Mouse (Mus musculus) erythroblast, embryonic 14.5 days (primary cell): ENCODE measurements at regions not wholly inside any gene's neighbourhood (a gene's known extent, or its start where the extent isn't known, plus 50 kb on each side); places are given as distances from the start of the nearest gene placed in this dataset.

ENCODE experiments used
- H3K27me3 ChIP-seq: 2 replicates; pipeline ENCODE4 v1.6.1; 2012; ENCODE audit warnings: inconsistent platforms; ENCODE audit not compliant: control insufficient read depth
- H3K36me3 ChIP-seq: 2 replicates; pipeline ENCODE4 v1.6.1; 2012; ENCODE audit warnings: mild to moderate bottlenecking, inconsistent platforms; ENCODE audit not compliant: control insufficient read depth
- H3K4me1 ChIP-seq: 2 replicates; pipeline ENCODE4 v1.6.1; 2012; ENCODE audit warnings: inconsistent platforms; ENCODE audit not compliant: control insufficient read depth
- H3K4me3 ChIP-seq: replicated peaks from 2 replicates; pipeline ENCODE3; 2012; ENCODE audit warnings: moderate library complexity, mild to moderate bottlenecking, inconsistent platforms
- H3K9me3 ChIP-seq: 2 replicates; pipeline ENCODE4 v1.6.1; 2012; ENCODE audit warnings: low read length, inconsistent platforms, mixed read lengths; ENCODE audit not compliant: control insufficient read depth
- GATA1 ChIP-seq: IDR thresholded peaks from 2 replicates; pipeline ENCODE4 v1.6.1; 2012; ENCODE audit warnings: low read length, inconsistent platforms, mixed read lengths
- TAL1 ChIP-seq: IDR thresholded peaks from 3 replicates; pipeline ENCODE4 v1.6.1; 2012; ENCODE audit warnings: low read length, inconsistent platforms, mixed read lengths

DNA sequence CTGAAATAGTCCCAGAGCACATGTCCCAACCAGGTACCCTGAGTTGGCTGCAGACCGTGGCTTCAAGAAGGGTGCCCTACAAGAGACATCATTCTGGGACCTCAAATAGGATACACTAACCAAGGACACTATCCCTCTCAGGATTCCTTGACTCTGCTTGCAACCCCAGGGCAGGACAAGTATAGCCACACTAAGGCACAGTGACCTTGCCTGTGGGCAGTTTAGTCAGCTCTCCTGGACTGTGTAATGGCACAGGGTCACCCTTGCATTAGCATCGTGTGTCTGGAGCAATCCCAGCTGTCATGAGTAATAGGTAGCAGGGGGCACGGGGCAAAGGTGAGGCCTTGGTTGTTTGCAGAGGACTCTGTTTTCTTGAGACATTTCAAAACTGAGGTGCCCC, 260.9 kb upstream of the Cdh4 start:
- Histone ChIP-seq H3K4me1 (no peaks in the 10 kb centered on the region), H3K9me3 (peaks cover 42% of the 10 kb centered on the region), H3K27me3 (peaks cover 3% of the 10 kb centered on the region; the same call in 1 of the 2 replicates), H3K4me3 (no peak overlapping the region), H3K36me3 (no peaks in the 10 kb centered on the region)
- no peak for TF ChIP-seq TAL1
- no peak for TF ChIP-seq GATA1

DNA sequence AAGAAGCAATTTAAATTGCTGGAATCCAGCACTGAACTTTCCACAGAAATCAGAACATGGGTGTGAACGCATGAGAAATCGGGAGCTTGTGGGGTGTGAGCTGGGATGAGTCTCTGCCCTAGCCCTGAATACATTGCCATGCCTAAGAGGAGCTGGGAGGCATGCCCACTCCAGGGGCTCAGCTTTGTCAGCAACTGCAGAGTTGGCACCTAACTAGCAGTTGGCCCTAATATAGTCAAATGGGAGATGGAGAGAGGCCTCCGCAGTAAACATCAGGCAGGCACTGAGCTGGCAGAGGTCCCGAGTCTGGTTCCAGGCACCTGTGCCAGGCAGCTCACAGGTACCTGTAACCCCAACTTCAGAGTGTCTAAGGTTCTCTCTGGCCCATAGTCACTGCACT, 260.1 kb upstream of the Cdh4 start:
- Histone ChIP-seq H3K4me3 (no peak overlapping the region), H3K4me1 (no peaks in the 10 kb centered on the region), H3K27me3 (no peaks in the 10 kb centered on the region; the same call in 1 of the 2 replicates), H3K9me3 (peaks cover 39% of the 10 kb centered on the region), H3K36me3 (no peaks in the 10 kb centered on the region)
- TF ChIP-seq TAL1 (no peak), GATA1 (no peak)

DNA sequence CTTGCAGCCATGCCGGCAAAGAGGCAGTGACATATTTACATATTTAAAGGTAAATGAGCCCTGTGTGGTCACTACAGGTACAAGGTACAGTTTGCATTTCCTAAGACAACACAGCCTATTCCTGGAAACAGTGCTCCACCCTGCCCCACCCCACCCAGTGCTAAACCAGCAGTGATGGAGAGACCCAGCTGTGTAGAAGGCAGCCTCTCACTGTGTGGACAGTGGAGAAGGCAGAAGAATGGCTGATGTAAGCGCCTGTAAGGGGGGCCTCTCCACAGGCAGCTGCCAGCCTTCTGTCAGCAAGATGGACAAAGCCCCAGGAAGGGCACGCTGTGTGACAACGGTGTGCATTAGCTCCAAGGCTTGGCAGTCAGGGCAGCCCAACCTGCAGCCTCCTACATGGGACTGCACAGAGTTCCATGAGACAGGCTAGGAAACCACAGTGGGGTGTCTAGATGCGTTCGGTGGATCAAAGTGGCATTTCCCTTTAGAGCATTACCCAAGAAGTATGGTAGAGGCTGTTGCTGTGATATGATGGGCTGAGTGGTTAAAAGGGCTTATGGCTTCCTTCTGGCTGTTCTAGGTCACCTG, 249.2 kb upstream of the Cdh4 start:
- Histone ChIP-seq H3K4me3 (no peak overlapping the region), H3K4me1 (no peaks in the 10 kb centered on the region), H3K36me3 (no peaks in the 10 kb centered on the region), H3K9me3 (peaks cover 16% of the 10 kb centered on the region), H3K27me3 (no peaks in the 10 kb centered on the region)
- TF ChIP-seq TAL1 (no peak), GATA1 (no peak)

GRCm38 (mm10) chr2:179193507-179194160, 248.6 kb upstream of the Cdh4 start:
- H3K9me3 ChIP-seq = peaks cover 17% of the 10 kb centered on the region
- H3K27me3 ChIP-seq = no peaks in the 10 kb centered on the region
- H3K4me1 ChIP-seq = no peaks in the 10 kb centered on the region
- no peak for TF ChIP-seq TAL1
- no peaks in the 10 kb centered on the region for H3K36me3 ChIP-seq
- H3K4me3 ChIP-seq = no peak overlapping the region

DNA sequence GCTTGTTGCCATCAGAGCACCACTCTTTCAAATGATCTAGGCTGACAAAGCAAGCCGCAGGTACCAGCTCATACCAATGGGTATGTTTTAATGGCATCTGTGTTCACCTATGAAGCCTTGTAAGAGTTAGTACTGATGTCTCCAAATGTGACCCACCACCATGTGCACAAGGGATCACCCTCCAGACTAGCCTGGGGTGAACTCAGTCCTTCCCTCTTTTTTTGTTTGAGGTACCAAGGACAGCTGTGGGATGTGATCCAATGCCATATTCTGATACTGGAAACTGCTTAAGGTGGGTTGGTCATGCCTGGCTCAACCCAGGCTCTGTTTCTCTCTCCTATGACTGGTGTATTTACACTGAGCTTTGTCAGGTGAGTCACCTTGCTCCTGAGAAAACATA, 244.8 kb upstream of the Cdh4 start:
- Histone ChIP-seq H3K9me3 (peaks cover 32% of the 10 kb centered on the region), H3K4me3 (no peak overlapping the region), H3K27me3 (no peaks in the 10 kb centered on the region), H3K4me1 (no peaks in the 10 kb centered on the region), H3K36me3 (no peaks in the 10 kb centered on the region)
- TF ChIP-seq TAL1 = no peak
- TF ChIP-seq GATA1 = no peak

DNA sequence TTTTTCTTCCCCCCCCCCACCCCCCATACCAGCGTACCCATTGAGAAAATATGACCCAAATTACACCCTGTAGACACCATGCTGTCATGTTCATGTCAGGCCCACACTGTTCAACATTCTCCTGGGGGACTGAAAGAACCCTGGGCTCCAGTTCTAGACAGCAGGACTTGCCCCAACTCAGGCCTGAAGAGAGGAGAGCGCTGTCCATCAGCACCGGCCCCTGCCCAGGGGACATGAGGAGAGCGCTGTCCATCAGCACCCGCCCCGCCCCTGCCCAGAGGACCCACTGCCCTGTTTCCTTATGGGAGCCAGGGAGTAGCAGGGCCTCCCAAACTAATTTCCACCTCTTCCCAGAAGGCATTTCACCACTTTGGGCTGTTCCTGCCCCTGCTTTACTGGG, 241.7 kb upstream of the Cdh4 start:
- H3K9me3 ChIP-seq = peaks cover 39% of the 10 kb centered on the region
- H3K36me3 ChIP-seq = no peaks in the 10 kb centered on the region
- no peaks in the 10 kb centered on the region for H3K4me1 ChIP-seq
- TF ChIP-seq TAL1 (no peak), GATA1 (no peak)
- H3K4me3 ChIP-seq = no peak overlapping the region
- H3K27me3 ChIP-seq = no peaks in the 10 kb centered on the region

DNA sequence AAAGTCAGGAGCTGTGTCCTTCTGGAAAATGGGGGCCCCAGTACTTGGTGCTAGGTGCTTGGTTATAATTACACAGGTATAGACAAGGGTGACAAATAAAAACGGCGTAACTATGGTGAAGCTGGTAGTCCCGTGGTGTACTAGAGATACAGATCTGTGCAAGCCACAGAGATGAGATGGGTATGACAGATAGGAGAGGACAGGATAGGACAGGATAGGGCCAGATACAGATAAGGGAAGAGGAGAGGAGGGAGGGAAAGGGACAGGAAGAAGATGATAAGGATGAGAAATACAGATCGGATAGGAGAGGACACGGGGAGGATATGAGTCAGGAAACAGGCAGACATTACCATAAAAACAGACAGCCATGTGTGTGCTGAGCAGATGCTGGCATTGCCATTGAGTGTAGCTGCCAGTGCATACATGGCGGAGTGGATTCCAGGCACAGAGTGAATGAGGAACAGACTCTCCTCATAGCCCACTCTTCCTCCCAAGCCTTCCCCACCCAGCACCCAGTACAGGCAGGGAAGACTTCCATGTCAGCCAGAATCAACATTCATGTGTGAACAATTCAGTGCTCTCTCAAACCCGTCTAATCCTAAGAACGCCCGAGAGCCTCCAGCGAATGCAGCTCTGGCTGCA, 231.9 kb upstream of the Cdh4 start:
- no peaks in the 10 kb centered on the region for H3K27me3 ChIP-seq
- no peak overlapping the region for H3K4me3 ChIP-seq
- H3K4me1 ChIP-seq = no peaks in the 10 kb centered on the region
- peaks cover 68% of the 10 kb centered on the region for H3K9me3 ChIP-seq
- TF ChIP-seq GATA1 (no peak), TAL1 (no peak)
- no peaks in the 10 kb centered on the region for H3K36me3 ChIP-seq

DNA sequence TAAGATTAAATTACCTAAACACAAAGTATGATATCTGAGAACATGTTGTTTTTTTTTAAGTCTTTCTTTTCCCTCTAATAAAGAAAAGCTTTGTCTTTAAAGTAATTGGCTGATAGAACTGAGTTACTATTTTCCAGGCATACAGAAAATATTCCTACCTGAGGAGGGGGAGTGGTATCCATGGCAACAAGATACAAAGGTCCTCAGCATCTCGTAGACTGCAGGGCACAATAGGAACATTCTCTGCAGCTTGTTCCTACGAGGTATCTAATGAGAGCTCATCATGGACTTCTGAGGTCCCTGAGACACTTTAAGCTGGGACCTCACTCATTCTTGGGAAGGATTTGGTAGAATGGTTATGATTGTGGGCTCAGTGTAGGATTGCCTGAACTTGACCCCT, 225.5 kb upstream of the Cdh4 start:
- no peaks in the 10 kb centered on the region for H3K4me1 ChIP-seq
- no peaks in the 10 kb centered on the region for H3K27me3 ChIP-seq
- peaks cover 26% of the 10 kb centered on the region for H3K9me3 ChIP-seq
- TF ChIP-seq TAL1 (no peak), GATA1 (no peak)
- no peak overlapping the region for H3K4me3 ChIP-seq
- H3K36me3 ChIP-seq = no peaks in the 10 kb centered on the region

DNA sequence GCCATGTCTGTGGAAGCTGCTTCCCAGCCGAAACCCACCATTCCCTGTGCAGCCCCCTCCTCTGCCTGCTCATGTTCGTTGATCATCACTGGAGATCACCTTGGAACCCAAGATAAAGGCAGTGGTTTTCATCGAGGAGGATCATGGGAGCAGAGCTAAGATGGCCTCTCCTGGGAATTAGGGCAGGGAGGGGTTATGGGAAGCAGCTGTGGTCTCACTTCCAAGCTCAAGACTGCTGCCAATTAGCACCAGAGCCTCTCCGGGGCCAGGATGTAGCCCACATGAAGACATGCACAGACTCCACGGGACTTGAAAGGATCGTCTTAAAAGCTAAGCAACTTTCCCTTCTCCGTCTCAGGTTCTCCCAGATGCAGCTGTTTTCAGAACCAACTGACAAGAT, 214.1 kb upstream of the Cdh4 start:
- no peaks in the 10 kb centered on the region for H3K4me1 ChIP-seq
- H3K4me3 ChIP-seq = no peak overlapping the region
- peaks cover 44% of the 10 kb centered on the region for H3K9me3 ChIP-seq
- TF ChIP-seq TAL1 (no peak), GATA1 (no peak)
- no peaks in the 10 kb centered on the region; the same call in 1 of the 2 replicates for H3K27me3 ChIP-seq
- H3K36me3 ChIP-seq = no peaks in the 10 kb centered on the region
